Mouse (Mus musculus) left cerebral cortex, adult 2 months (tissue): Measurements from ENCODE around the gene Krtdap. TPM values are rescaled to one million over a fixed set of nuclear protein-coding genes. Genes with fewer than 3 reads are reported as not detected.

ENCODE experiments used
- DNase-seq, 2 experiments: peaks; one replicate each; pipeline ENCODE4 v3.0.0; 2021 to 2022; ENCODE audit warnings: low spot score in 2 of 2, mixed read lengths in 1 of 2; ENCODE audit errors: extremely low spot score in 1 of 2
- H3K27ac ChIP-seq: fragments of 200-600 bp; 2 replicates; pipeline ENCODE4 v1.8.1; 2022
- H3K4me3 ChIP-seq: fragments of 200-600 bp; 2 replicates; pipeline ENCODE4 v1.8.1; 2022
- CTCF ChIP-seq: fragments of 200-600 bp; IDR thresholded peaks from 2 replicates; pipeline ENCODE4 v1.8.1; 2022; ENCODE audit warnings: antibody characterized with exemption, mild to moderate bottlenecking, moderate library complexity
- intact Hi-C: fragments of 180-260 bp; cut with DNase I; formaldehyde crosslinking; loops from one replicate; pipeline ENCODE4 v1.15.1; 2025
- total RNA-seq, 2 experiments: library from RNA; stranded (reverse); gene quantifications; 2 replicates each; pipeline ENCODE4 v1.2.3; 2021

The Krtdap gene
- total RNA-seq, 2 experiments from 2014 or later = not detected

- no peak for DNase-seq
- intact Hi-C loops = loop anchor here (5.0 kb wide), 1 partner anchor 61 kb away; the partner anchor contains the start of gene Ffar3
These were observed 9.1 kb downstream of the Krtdap start for GRCm38 (mm10) chr7:30796790-30797189.

GRCm38 (mm10) chr7:30800653-30801052, 13.0 kb downstream of the Krtdap start:
- DNase-seq = no peak
- no peak; the same call in 1 of the 2 replicates for TF ChIP-seq CTCF
- intact Hi-C loops = no loop called here
- no peak overlapping the region for H3K27ac ChIP-seq
- H3K4me3 ChIP-seq = no peak overlapping the region

More at GRCm38 (mm10) chr7:30796790-30797189, 9.1 kb downstream of the Krtdap start:
- TF ChIP-seq CTCF = no peak
- no peak overlapping the region for H3K4me3 ChIP-seq
- no peak overlapping the region; the same call in 1 of the 2 replicates for H3K27ac ChIP-seq

GRCm38 (mm10) chr7:30803256-30803655, 15.6 kb downstream of the Krtdap start:
- DNase-seq = no peak

GRCm38 (mm10) chr7:30804026-30804715, 16.5 kb downstream of the Krtdap start:
- DNase-seq = no peak
- intact Hi-C loops = no loop called here
- Histone ChIP-seq H3K27ac (no peak overlapping the region), H3K4me3 (no peak overlapping the region)
- TF ChIP-seq CTCF = no peak

More at GRCm38 (mm10) chr7:30803256-30803655, 15.6 kb downstream of the Krtdap start:
- H3K27ac ChIP-seq = no peak overlapping the region
- TF ChIP-seq CTCF = no peak
- intact Hi-C loops = no loop called here
- no peak overlapping the region for H3K4me3 ChIP-seq

- no peak overlapping the region for H3K4me3 ChIP-seq
- peak; percentile 41 for TF ChIP-seq CTCF
- no peak for DNase-seq
- intact Hi-C loops = no loop called here
- H3K27ac ChIP-seq = no peak overlapping the region
These were observed 18.2 kb downstream of the Krtdap start for GRCm38 (mm10) chr7:30805924-30806323.

GRCm38 (mm10) chr7:30810319-30810718, 22.6 kb downstream of the Krtdap start:
- TF ChIP-seq CTCF = peak; percentile 18; the same call in 1 of the 2 replicates
- Histone ChIP-seq H3K27ac (no peak overlapping the region), H3K4me3 (no peak overlapping the region)
- DNase-seq = no peak
- intact Hi-C loops = no loop called here

GRCm38 (mm10) chr7:30811757-30812290, 24.1 kb downstream of the Krtdap start:
- no peak overlapping the region for H3K4me3 ChIP-seq
- H3K27ac ChIP-seq = no peak overlapping the region
- no peak for TF ChIP-seq CTCF
- intact Hi-C loops = no loop called here
- DNase-seq = no peak

- DNase-seq = no peak
- intact Hi-C loops = no loop called here
- no peak for TF ChIP-seq CTCF
- H3K27ac ChIP-seq = no peak overlapping the region
- H3K4me3 ChIP-seq = no peak overlapping the region
These were observed 24.7 kb downstream of the Krtdap start for GRCm38 (mm10) chr7:30812291-30812807.

GRCm38 (mm10) chr7:30820131-30820530, 32.4 kb downstream of the Krtdap start:
- no peak overlapping the region for H3K4me3 ChIP-seq
- DNase-seq = no peak
- intact Hi-C loops = no loop called here
- H3K27ac ChIP-seq = no peak overlapping the region
- no peak for TF ChIP-seq CTCF

GRCm38 (mm10) chr7:30820854-30821445, 33.3 kb downstream of the Krtdap start:
- no peak for TF ChIP-seq CTCF
- Histone ChIP-seq H3K4me3 (no peak overlapping the region), H3K27ac (no peak overlapping the region)
- intact Hi-C loops = no loop called here
- DNase-seq = no peak

GRCm38 (mm10) chr7:30821532-30821931, 33.8 kb downstream of the Krtdap start:
- TF ChIP-seq CTCF = no peak
- intact Hi-C loops = no loop called here
- DNase-seq = no peak
- Histone ChIP-seq H3K27ac (no peak overlapping the region), H3K4me3 (no peak overlapping the region)

- no peak for TF ChIP-seq CTCF
- H3K4me3 ChIP-seq = no peak within 1 kb of the TSS
- intact Hi-C loops = no loop called here
- no peak within 1 kb of the TSS for H3K27ac ChIP-seq
- no peak for DNase-seq
These were observed 36.0 kb downstream of the Krtdap start, which contains the start of gene Ffar2 for GRCm38 (mm10) chr7:30823675-30824074. TSS of gene Ffar2 (minus strand) at chr7:30823775.
